Mouse (Mus musculus) neural tube, embryonic 15.5 days (tissue): ENCODE data around the gene Arpc2. TPM values are rescaled to one million over a fixed set of nuclear protein-coding genes. Genes with fewer than 3 reads are reported as not detected.
"Not testable (repeated sequence)": the region's sequence is repeated elsewhere in the genome, so short reads cannot be mapped to it uniquely, and the experiment has no call there.

Experiments used
- ATAC-seq: fragments of 200-750 bp; cut with Nextera tagmentation; 2 replicates; pipeline ENCODE4 v1.8.0; 2017; ENCODE audit warnings: mild to moderate bottlenecking, moderate TSS enrichment, moderate library complexity; ENCODE audit not compliant: low FRiP score
- H3K27ac ChIP-seq: fragments of 300-500 bp; sonication (generic); replicated peaks from 2 replicates; pipeline ENCODE4 v1.5.1; 2015; ENCODE audit warnings: mild to moderate bottlenecking, inconsistent platforms
- H3K27me3 ChIP-seq: fragments of 300-500 bp; sonication (generic); replicated peaks from 2 replicates; pipeline ENCODE4 v1.6.1; 2015; ENCODE audit warnings: inconsistent platforms
- H3K36me3 ChIP-seq: fragments of 300-500 bp; sonication (generic); 2 replicates; pipeline ENCODE4 v1.6.1; 2015; ENCODE audit warnings: inconsistent platforms
- H3K4me1 ChIP-seq: fragments of 300-500 bp; sonication (generic); 2 replicates; pipeline ENCODE4 v1.6.1; 2015; ENCODE audit warnings: inconsistent platforms
- H3K4me2 ChIP-seq: fragments of 300-500 bp; sonication (generic); 2 replicates; pipeline ENCODE4 v1.6.1; 2015; ENCODE audit warnings: inconsistent platforms, mild to moderate bottlenecking, moderate library complexity
- H3K4me3 ChIP-seq: fragments of 300-500 bp; sonication (generic); replicated peaks from 2 replicates; pipeline ENCODE4 v1.5.1; 2015; ENCODE audit warnings: mild to moderate bottlenecking, inconsistent platforms
- H3K9ac ChIP-seq: fragments of 300-500 bp; sonication (generic); replicated peaks from 2 replicates; pipeline ENCODE4 v1.6.1; 2015; ENCODE audit warnings: mild to moderate bottlenecking, inconsistent platforms
- H3K9me3 ChIP-seq: fragments of 300-500 bp; sonication (generic); replicated peaks from 2 replicates; pipeline ENCODE4 v1.6.1; 2016; ENCODE audit warnings: inconsistent platforms
- WGBS: fragments of 180-500 bp; shearing (Covaris S2); methylation state at CpG from one replicate; pipeline ENCODE4 v1.1.7; 2015; ENCODE audit warnings: mixed read lengths; 5-methylcytosine and 5-hydroxymethylcytosine counted together
- polyA plus RNA-seq: library from polyadenylated mRNA; unstranded; fragments of >200 nt; fragmentation: Nextera tagmentation; extraction: Ambion mirVana; gene quantifications from 2 replicates; pipeline ENCODE4 v1.2.1, GENCODE M21; 2015

Gene Arpc2
- polyA plus RNA-seq, 1 experiment from 2014 or later = 393 TPM

DNA sequence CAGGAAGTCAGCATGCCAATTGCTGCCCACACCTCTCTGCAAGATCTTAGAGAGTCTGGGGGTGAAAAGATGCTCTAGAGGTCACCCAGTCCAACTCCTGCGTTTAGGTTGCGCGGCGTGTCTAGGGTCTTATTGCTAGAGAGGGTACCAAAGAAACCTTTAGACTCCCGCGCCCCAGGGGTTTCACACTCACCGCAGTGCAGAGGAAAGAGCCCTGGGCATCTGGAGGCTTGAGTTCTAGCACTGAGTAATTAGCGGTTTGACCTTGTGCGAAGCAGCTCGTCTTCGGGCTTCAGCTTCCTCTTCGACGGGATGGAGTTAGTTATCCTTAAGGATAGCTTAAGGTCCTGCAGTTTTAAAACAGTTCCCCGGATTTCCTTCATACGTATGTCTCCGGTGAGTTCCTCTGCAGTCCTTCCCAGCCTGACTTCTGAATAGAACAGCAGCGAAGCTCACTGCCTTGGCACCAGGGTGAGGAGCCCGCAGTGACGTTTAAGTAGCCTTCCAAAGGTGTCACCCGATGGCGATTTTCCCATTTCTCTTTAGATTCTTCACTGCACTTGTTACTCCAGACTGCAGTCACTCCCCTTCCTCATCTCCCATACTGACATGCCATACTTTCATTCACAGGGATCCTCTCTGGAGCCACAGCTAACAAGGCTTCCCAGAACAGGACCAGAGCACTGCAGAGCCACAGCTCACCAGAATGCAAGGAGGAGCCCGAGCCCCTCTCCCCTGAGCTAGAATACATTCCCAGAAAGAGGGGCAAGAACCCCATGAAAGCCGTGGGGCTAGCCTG, 49.5 kb downstream of the Arpc2 start:
- Histone ChIP-seq H3K27ac (peak overlapping the region; percentile 66), H3K27me3 (no peaks in the 10 kb centered on the region), H3K4me3 (peak overlapping the region; percentile 80), H3K36me3 (peaks cover 40% of the 10 kb centered on the region), H3K4me2 (peak overlapping the region; percentile 72), H3K4me1 (peaks cover 65% of the 10 kb centered on the region), H3K9me3 (no peaks in the 10 kb centered on the region), H3K9ac (peak overlapping the region; percentile 69)
- ATAC-seq = peak; percentile 19; the same call in 1 of the 2 replicates
- 3% methylated on average over 23 of the region's 23 CpGs for WGBS

DNA sequence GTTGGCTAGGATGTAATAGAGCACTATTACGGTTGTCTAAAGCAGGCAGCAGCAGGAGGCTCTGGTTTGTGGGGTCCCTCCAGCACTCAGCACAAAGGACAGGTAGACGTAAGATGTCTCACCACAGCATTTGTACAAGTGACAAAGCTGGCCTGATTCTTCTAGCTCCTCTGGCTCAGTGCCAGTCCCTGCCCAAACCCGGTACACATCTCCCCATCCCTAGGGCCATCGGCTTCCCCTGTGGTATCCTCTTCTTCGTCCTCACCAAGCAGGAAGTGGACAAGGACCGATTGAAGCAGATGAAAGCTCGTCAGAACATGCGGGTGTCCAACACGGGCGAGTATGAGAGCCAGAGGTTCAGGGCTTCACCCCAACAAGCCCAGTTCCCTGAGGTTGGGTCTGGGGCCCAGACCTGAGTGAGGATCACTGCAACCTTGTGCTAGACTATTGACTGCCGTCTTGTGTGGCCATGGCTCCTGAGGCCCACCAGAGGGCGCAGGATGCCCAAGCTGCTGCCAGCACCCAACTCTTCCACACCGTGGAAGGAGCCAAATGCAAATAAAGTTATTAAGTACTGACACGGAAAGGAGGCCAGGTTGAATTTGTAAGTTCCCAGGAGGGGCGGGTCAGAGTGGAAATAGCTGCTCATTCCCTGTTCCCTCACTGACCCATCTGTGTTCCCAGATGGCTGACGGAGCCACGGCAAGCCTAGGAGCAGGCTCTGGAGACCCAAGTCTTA, 51.2 kb downstream of the Arpc2 start:
- ATAC-seq, H3K27ac ChIP-seq, H3K4me2 ChIP-seq, H3K4me3 ChIP-seq, H3K9ac ChIP-seq, H3K27me3 ChIP-seq, H3K9me3 ChIP-seq: not testable (repeated sequence)
- Histone ChIP-seq H3K36me3 (peaks cover 31% of the 10 kb centered on the region), H3K4me1 (peaks cover 61% of the 10 kb centered on the region)
- WGBS = 60% methylated on average over 15 of the region's 17 CpGs

DNA sequence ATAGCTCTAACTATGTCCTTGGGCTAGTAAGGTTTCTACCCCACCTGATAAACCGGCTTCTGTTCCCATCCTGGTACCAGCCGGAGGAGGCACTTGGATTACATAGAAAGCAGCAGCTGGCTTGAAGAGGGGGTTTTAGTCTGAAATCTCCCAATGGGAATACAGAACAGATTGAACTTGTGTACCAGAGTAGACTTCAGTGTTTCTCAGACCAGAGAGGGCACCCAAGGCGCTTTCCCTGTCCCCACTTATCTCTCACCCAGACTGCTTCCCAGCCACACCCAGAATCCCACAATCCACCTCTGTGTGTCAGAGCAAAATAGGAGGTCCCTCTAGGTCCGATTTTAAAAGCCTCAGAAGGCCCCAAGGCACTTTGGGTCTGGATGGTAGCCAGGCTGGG, 52.4 kb downstream of the Arpc2 start:
- Histone ChIP-seq H3K4me1 (peaks cover 49% of the 10 kb centered on the region), H3K9ac (peak overlapping the region; percentile 14; the same call in 1 of the 2 replicates), H3K4me3 (no peak overlapping the region), H3K27me3 (no peaks in the 10 kb centered on the region), H3K4me2 (no peak overlapping the region), H3K36me3 (peaks cover 25% of the 10 kb centered on the region), H3K27ac (no peak overlapping the region), H3K9me3 (no peaks in the 10 kb centered on the region)
- WGBS = 79% methylated on average over 4 of the region's 4 CpGs
- no peak for ATAC-seq

DNA sequence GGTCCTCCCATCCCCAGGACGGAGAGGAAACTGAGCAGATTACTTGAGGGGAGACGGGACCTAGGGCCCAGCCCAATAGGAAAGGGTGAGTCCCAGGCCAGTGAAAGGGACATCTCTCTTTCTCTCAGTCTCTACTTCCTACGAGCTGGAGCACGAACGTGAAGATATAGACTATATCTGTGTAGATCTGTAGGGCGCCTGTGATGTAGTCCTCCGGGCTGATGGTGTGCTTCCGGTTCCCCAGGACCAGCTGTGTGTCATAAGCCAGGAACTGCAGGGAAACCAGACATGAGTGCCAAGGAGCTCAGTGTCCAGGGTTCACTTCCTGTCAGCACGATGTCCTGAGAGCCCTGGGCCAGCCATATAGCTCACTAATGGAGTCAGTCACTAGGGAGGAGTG, 53.4 kb downstream of the Arpc2 start:
- Histone ChIP-seq H3K9me3 (no peaks in the 10 kb centered on the region), H3K27me3 (no peaks in the 10 kb centered on the region), H3K4me2 (no peak overlapping the region), H3K36me3 (peaks cover 31% of the 10 kb centered on the region), H3K27ac (no peak overlapping the region), H3K9ac (no peak overlapping the region), H3K4me1 (peaks cover 50% of the 10 kb centered on the region), H3K4me3 (no peak overlapping the region)
- 93% methylated on average over 9 of the region's 9 CpGs for WGBS
- ATAC-seq = no peak

DNA sequence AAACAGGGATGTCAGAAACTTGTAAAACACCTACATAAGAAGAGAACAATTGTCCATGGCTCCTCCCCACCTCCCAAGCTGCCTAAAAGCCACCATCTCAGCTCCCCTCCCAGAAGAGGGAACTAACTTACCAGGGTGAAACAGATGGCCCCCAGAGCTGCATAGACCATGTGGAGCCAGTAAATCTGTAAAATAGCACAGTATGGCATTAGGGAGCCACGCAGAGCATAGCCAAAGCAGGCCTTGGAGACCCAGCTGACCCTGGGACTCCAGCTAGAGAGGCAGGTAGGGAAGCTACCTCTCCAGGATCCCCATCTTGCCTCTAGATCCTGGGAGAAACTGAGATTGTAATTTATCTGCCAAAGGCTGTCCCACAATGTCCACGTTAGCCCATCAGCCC, 53.9 kb downstream of the Arpc2 start:
- H3K36me3 ChIP-seq = peaks cover 31% of the 10 kb centered on the region

DNA sequence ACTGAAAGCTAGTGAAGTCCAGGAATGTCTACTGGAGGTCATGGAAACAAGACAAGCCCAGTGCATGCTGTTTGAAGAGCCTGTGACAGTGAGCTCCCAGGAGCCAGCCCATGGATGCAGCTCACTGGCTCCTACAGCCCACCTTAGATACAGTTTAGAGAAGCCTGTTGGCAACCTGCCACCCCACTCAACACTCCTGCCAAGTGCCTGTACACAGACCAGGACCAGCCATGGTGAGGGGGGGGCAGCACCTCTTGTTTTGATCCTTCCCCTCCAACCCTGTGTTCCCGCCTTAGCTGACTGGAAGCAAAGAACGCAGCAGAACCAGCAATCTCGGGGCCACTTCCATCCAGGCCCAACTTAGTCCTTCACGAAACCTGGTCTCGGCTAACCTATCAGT, 54.3 kb downstream of the Arpc2 start:
- 87% methylated on average over 5 of the region's 5 CpGs for WGBS
- Histone ChIP-seq H3K9me3 (no peaks in the 10 kb centered on the region), H3K4me1 (peaks cover 57% of the 10 kb centered on the region), H3K4me3 (no peak overlapping the region), H3K27ac (no peak overlapping the region), H3K4me2 (no peak overlapping the region), H3K36me3 (peaks cover 31% of the 10 kb centered on the region), H3K27me3 (no peaks in the 10 kb centered on the region), H3K9ac (no peak overlapping the region)
- no peak for ATAC-seq

More for the DNA sequence above, 53.9 kb downstream of the Arpc2 start:
- Histone ChIP-seq H3K9me3 (no peaks in the 10 kb centered on the region), H3K4me1 (peaks cover 53% of the 10 kb centered on the region), H3K9ac (no peak overlapping the region), H3K27me3 (no peaks in the 10 kb centered on the region), H3K4me2 (no peak overlapping the region), H3K4me3 (no peak overlapping the region), H3K27ac (no peak overlapping the region)
- ATAC-seq = no peak
- WGBS = 77% methylated on average over 2 of the region's 2 CpGs

DNA sequence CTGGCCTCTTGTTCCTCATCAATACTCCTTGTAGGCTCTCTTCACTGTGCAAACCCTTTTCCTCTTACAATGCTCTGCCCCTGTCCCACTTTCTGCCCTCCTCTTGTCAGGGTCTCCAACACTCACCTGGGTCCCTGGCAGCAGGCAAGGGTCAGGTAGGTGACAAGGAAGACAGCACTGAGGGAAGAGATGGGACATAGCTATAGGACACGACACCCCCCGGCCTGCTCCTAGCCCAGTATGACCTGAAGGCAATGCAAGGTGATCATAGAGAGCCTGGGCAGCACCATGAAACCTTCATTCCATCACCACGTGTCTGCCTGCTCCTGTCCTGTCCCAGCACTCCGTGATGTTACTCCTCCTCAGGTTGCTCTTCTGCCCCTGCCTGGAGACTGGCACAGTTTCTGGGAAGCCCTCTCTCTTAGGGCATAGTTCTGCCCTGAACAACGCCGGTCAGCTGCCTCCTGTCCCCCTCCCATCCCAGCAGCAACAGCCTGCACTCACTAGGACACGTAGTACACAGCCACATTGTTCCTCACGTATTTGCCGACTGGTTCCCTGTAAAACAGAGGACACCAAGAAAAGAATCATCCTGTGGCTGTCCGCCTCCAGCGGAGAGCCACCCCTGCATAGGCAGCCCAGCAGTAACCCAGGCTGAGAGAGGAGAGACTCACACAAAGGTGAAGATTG, 56.6 kb downstream of the Arpc2 start:
- Histone ChIP-seq H3K27me3 (no peaks in the 10 kb centered on the region), H3K9ac (no peak overlapping the region), H3K4me1 (peaks cover 62% of the 10 kb centered on the region), H3K27ac (no peak overlapping the region), H3K4me2 (no peak overlapping the region), H3K4me3 (no peak overlapping the region), H3K36me3 (peaks cover 33% of the 10 kb centered on the region), H3K9me3 (no peaks in the 10 kb centered on the region)
- no peak for ATAC-seq
- WGBS = 87% methylated on average over 11 of the region's 11 CpGs

DNA sequence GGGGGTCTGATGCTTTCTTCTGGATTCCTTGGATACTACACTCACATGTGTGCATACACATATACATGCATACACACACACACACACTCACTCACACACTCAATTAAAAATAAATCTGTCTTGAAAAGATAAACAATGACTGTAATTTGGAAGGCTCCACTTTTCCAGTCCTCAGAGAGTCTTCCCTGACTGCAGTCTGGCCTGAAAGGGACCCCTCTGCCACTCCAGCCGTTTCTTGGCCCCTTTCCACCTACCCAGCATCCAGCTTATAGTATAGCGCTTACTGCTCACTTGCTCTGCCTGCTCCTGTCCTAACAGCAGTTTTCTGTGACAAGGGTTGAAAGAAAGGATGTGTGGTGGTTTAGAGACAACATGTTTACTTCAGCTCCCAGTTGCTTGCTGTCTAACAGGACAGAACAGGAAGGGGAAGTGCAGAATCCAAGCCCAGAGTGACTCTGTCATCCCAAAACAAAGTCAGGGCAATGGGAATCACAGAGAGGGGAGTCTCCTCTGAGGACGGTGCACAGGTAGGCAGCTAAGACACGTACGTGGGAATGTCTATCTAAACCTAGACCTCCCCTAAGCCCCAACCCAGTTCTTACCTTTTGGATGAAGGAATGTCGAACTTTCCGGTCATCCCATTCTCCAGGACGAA, 57.5 kb downstream of the Arpc2 start:
- H3K4me3 ChIP-seq = no peak overlapping the region
- no peak for ATAC-seq
- no peaks in the 10 kb centered on the region for H3K9me3 ChIP-seq
- no peaks in the 10 kb centered on the region for H3K27me3 ChIP-seq
- H3K4me1 ChIP-seq = peaks cover 62% of the 10 kb centered on the region
- H3K27ac ChIP-seq = no peak overlapping the region
- 89% methylated on average over 8 of the region's 8 CpGs for WGBS
- H3K9ac ChIP-seq = no peak overlapping the region
- H3K36me3 ChIP-seq = peaks cover 33% of the 10 kb centered on the region
- H3K4me2 ChIP-seq = no peak overlapping the region

DNA sequence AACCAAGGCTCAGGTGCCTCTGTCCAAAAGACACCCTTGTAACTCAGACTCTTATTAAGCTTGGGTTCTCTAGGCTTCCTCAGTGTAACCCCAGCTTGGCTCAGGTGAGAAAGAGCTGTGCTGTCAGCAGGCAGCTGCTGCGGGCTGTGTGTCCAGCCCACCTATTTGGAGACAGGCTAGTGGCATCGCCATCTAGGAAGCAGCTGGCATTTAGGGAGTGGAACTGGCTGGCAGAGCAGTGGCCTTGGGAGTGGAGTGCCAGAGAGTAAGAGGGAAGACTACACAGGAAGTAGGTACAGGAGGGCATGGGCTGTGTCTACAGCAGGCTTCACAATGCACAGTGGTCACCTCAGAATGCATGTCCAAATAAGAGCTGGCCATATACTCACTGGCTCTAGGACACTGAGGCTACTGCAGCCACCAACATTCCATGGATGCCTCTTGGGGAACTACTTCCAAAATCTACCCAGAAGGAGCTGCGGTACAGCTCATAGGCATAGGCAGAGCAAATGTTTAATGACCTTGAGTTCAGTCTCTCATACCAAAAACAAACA, 58.3 kb downstream of the Arpc2 start:
- Histone ChIP-seq H3K4me3 (no peak overlapping the region), H3K27me3 (no peaks in the 10 kb centered on the region), H3K4me1 (peaks cover 58% of the 10 kb centered on the region), H3K27ac (no peak overlapping the region), H3K4me2 (no peak overlapping the region), H3K9ac (no peak overlapping the region), H3K36me3 (peaks cover 30% of the 10 kb centered on the region), H3K9me3 (no peaks in the 10 kb centered on the region)
- ATAC-seq = no peak
- WGBS = 95% methylated on average over 3 of the region's 3 CpGs

DNA sequence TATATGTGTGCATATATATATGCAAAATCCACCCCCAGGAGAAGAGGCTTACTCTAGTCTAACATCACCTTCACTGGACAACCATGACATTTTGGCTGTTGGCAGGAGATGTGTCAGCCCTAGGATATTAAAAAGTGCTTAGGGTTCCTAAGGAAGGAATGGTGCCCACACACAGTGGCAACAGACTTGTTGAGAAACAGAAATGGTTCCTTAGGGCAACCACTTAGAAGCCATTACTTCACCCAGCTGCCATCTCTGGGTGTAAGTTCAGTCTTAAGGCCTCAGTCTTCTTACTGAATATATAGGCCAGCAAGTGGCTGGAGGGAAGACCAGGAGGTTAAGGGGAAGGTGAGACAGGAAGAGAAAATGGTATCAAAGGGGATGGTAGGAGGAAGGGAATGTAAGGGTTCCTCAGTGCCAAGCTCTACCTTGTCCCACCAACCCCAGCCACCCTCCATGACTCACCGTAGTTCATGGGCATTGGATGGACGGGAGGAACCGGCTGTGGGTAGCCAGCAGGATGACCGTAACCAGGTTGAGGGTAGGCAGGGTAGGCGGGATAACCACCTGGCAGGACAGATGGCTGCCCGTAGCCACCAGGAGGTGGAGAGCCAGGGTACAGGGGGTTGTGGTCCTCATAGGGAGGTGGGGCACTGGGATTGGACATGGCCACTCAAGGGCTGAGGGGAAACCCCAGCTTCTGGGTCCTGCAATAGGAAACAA, 59.0 kb downstream of the Arpc2 start:
- H3K4me1 ChIP-seq = peaks cover 57% of the 10 kb centered on the region
- no peak overlapping the region for H3K9ac ChIP-seq
- peak; percentile 1; the same call in 1 of the 2 replicates for ATAC-seq
- H3K4me2 ChIP-seq = peak overlapping the region; percentile 35
- peaks cover 24% of the 10 kb centered on the region for H3K36me3 ChIP-seq
- no peaks in the 10 kb centered on the region for H3K9me3 ChIP-seq
- H3K27ac ChIP-seq = peak overlapping the region; percentile 83
- H3K4me3 ChIP-seq = no peak overlapping the region
- no peaks in the 10 kb centered on the region for H3K27me3 ChIP-seq
- 94% methylated on average over 6 of the region's 6 CpGs for WGBS
